Mouse (Mus musculus) urinary bladder, postnatal 4 days (tissue): ENCODE data around the gene Nr2e1.

ENCODE experiments used
- DNase-seq, 2 experiments: peaks; one replicate each; pipeline ENCODE4 v3.0.0; 2021 to 2022; ENCODE audit warnings: low spot score in 2 of 2

Nr2e1 gene

DNA sequence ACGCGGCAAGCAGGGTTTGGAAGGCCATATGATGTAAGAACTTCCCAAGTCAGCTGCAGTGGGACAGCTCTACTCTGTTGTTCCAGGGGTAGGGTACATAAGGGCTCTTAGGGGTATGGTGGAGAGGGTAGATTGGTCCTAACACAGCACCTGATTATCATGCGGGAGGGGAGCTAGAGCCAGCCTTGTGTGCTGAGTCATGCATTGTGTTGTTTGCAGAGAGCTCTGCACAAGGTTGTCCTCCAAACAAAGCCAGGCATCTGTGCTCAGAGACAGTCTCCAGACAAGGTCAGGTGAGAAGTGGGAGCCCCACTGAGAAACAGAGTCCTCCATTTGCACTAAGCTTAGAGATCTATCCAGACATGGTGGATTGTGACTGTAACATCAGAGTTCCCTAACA is 36.9 kb downstream of the Nr2e1 start:
- no peak for DNase-seq

DNA sequence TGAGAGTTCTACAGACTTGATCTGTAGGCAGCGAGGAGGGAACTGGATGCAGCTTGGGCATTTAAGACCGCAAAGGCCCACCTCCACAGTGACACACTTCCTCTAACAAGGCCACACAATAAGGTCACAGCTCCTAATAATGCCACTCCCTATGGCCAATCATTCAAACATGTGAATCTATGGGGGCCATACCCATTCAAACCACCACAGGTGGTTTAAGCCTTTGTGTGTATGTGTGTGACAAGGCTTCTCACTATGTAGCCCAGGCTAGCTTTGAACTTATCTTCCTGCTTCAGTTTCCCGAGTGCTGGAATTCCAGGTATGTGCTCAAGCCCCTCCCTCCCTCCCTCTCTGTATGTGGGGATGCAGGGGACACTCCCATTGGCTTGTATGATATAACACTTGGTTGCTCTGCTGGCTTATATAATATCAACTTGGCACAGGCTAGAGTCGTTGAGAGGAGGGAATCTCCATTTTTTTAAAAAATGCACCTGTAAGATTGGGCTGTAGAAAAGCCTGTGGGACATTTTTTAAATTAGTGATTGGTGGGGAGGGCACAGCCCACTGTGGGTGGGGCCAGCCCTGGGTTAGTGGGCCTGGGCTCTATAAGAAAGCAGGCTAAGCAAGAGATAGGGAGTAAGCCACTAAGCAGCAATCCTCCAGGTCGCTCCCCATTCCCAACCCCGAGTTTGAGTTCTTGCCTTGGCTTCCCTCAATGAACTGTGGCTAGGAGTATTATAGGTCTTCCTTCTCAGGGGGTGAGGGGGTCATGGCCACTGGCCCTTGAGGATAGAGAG is 37.5 kb downstream of the Nr2e1 start:
- DNase-seq = no peak

DNA sequence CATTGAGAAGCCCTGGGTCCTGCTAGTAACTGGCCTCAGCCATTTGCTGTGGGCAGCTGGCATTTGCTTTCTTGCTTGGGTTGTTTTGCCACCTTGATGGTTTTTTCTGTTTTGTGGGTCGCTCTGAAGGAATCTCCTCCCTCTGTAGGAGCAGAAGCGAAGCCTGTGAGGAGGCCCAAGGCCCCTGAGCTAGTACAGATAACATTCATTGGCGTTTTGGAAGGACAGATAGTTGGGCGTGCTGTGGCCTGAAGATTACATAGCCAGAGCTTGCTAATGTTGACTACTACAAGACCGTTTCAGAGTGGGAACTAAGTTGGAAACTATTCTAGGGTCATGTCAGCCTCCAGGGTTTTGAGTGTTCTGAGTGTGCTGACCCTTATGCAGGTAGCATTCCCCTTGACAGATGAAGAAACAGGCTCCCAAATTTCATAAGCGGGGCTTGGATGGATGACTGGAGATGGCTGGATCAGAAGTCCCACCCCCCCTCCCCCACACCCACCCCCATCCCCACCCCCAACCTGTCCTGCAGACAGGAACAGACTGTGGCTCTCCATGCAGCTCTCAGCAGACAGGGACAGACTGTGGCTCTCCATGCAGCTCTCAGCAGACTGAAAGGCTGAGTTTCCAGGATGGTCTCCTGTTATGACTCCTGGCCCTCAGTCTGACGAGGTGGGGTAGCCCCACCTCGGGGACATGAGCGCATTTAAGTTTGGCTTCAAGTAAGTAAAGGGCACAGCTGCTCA is 45.7 kb downstream of the Nr2e1 start:
- no peak for DNase-seq

DNA sequence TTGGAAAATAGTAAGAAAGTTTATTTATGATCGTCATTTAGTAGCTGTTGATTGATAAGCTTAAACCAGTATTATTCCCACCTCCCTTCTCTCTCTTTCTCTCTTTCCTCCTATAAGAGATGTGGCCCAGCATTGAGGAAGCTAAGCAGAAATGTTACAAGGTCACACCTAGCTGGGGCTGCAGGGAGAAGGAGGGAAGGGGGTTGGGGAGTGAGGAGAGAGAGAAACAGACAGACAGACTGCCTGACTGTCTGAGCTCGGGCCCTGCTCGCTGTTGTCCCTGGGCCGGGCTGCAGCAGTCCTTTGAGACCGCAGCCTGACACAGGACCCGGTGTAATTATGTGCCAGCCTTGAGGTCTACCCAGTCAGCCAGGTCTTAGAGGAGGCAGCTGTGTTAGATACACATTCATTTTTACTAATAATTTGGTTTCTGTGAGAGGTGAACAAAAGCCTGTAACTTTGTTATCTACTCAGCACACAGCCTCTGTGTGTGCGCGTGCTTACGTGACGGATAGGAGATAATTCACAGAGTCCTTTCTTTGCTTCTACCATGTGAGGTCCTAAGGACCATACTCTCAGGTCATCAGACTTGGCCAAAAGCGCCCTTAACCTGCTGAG is 49.5 kb downstream of the Nr2e1 start:
- no peak for DNase-seq

DNA sequence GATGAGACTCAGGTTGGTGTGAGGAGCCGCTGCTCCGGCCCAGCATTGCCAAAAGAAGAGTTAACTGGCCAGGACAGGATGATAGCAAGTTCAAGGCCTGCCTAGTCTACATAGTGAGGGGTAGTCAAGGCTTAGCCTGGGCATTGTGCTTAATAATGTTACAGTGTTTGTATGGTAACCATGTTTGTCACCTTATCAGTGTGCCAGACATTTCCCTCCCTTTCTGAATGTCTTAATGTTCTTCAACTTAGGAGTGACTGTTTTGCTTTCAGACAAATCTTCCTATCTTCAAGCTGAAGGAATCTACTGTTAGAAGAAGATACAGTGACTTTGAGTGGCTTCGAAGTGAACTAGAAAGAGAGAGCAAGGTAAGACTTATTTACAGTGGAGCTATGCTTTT is 57.8 kb downstream of the Nr2e1 start:
- no peak for DNase-seq

DNA sequence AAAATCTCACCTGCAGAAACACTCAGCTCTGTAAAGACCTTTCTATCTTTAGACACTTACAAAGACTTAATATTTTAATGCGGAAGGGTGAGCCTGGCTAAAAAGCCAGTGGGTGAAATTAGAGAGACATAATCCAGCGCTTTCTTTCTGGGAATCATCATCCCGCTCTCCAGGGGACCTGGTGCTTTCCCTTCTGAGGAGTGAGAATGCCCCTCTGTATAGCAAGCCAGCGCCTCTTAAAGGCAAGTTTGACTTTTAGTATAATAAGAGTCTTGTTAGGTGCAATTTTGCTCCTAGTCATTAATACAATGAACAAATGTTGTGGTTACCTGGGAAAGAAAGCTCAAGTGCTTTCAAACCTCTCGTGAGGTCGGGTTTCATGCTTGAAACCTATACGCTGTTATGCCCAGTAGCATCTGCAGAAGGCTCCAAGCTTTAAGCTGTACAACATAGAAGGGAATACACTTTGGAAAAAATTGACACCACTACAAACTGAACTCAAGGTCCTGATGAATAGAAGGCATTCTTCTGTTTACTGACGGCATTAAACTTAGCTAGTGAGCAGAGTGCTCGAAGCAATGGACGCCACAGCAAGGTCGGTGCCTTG is 59.8 kb downstream of the Nr2e1 start:
- DNase-seq = no peak

DNA sequence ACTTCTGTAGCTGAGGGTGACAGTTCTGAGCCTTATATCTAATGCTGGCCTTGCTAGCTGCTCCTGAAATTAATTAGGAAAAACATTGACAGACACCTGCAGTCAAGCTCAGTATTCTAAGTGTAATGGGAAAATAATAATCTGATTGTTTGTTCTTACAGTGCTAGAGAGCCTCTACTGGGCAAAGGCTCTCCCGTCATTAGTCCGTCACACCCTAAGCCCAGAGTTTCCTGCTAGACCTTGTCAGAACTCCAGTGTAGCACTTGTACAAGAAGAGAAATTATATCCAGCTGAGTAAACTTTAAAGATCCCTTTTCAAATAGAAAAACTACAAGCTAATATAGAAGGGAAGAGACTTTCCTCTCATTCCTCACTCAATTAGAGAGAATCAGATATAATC is 60.5 kb downstream of the Nr2e1 start:
- no peak for DNase-seq

DNA sequence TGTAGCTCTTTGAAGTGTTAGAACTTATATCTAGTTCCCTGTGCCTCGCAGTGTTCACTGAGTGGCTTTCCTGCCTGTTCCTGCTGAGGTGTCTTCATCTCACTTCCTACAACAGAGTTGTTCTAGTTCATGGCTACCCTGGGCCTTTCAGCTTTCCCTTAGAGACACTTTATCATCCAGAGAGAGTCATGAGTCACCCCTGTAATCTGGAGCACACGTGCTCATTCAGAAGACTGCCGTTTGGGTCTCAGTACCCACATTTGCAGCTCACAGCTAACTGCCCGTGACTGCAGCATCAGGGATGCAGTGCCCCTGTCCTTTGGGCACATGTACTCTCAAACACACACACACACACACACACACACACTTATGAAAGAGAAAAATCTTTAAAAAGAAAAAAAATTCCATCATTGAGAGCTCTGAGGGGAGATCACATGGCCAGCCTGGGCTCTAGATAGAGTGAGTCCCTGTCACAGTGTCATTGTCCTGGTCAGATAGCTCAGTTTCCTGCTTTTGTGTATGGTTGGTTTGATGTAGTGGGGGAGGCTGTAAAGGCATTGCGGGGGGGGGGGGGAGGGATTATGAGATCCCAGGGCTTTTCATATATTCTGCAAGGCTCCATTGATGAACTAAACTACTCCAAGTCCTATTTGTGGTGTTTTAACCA is 62.0 kb downstream of the Nr2e1 start:
- DNase-seq = no peak

DNA sequence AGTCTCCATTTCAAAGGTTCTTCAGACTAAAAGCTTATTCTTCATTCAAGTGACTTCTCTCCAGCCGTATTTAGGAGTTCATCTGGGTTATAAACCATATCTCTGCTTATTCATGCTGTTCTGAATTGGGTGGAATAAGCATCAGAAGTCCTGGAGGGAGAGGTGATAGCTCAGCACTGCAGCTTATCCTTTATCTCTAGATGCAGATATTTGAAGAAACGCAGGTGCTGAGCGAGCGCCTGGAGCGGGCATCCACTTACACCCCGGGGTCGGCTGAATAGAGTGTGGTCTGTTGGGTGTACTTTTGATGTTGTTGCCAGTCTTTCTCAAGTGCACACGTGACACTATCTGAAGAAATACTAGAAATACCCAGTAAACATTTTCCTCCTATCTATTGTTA is 65.1 kb downstream of the Nr2e1 start:
- DNase-seq = no peak

DNA sequence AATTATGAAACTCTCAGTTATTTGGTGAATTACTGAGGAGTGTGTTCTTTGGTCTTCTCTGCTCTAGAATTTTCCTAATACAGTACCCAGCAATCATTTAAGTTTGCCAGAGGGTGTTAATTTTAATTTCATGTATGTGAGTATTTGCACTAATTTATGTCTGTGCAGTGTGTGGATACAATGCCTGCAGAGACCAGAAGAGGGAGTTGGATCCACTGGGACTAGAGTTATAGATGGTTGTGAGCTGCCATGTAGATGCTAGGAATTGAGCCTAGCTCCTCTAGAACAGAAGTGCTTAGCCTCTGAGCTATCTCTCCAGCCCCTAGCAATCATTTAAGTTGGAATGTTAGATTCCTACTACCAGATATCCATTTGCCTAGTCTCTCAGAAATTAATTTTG is 69.3 kb downstream of the Nr2e1 start:
- DNase-seq = no peak
